Mouse (Mus musculus) stomach, embryonic 16.5 days (tissue): ENCODE measurements around the gene F11r. TPM values are rescaled to one million over a fixed set of nuclear protein-coding genes. Genes with fewer than 3 reads are reported as not detected.
A peak's percentile ranks its signal among the peaks of the same experiment; 100 is the strongest.
"Not testable (repeated sequence)": the region's sequence is repeated elsewhere in the genome, so short reads cannot be mapped to it uniquely, and the experiment has no call there.

Experiments
- ATAC-seq: fragments of 200-750 bp; cut with Nextera tagmentation; 2 replicates; pipeline ENCODE4 v1.8.0; 2017; ENCODE audit warnings: moderate number of reproducible peaks, moderate TSS enrichment; ENCODE audit not compliant: insufficient read depth, low FRiP score
- H3K27ac ChIP-seq: fragments of 300-500 bp; sonication (generic); 2 replicates; pipeline ENCODE4 v1.5.1; 2014; ENCODE audit warnings: low read length
- H3K27me3 ChIP-seq: fragments of 300-500 bp; sonication (generic); 2 replicates; pipeline ENCODE4 v1.6.1; 2014; ENCODE audit warnings: low read length, control low read depth, mixed read lengths; ENCODE audit not compliant: control insufficient read depth, insufficient read depth
- H3K36me3 ChIP-seq: fragments of 300-500 bp; sonication (generic); 2 replicates; pipeline ENCODE4 v1.6.1; 2014; ENCODE audit warnings: low read length; ENCODE audit not compliant: control insufficient read depth, insufficient read depth
- H3K4me1 ChIP-seq: fragments of 300-500 bp; sonication (generic); 2 replicates; pipeline ENCODE4 v1.6.1; 2014; ENCODE audit warnings: low read length, control low read depth, mixed read lengths; ENCODE audit not compliant: control insufficient read depth, insufficient read depth
- H3K4me2 ChIP-seq: fragments of 300-500 bp; sonication (generic); 2 replicates; pipeline ENCODE4 v1.6.1; 2014; ENCODE audit warnings: low read depth, low read length, mixed read lengths
- H3K4me3 ChIP-seq: fragments of 300-500 bp; sonication (generic); replicated peaks from 2 replicates; pipeline ENCODE4 v1.5.1; 2014; ENCODE audit warnings: mild to moderate bottlenecking, low read length
- H3K9ac ChIP-seq: fragments of 300-500 bp; sonication (generic); 2 replicates; pipeline ENCODE4 v1.6.1; 2014; ENCODE audit warnings: low read length
- H3K9me3 ChIP-seq: fragments of 300-500 bp; sonication (generic); replicated peaks from 2 replicates; pipeline ENCODE4 v1.6.1; 2016; ENCODE audit warnings: low read length, control low read depth; ENCODE audit not compliant: control insufficient read depth
- WGBS: fragments of 180-500 bp; shearing (Covaris S2); extraction: QIAGEN DNeasy Blood & Tissue Kit; methylation state at CpG from one replicate; pipeline ENCODE4 v1.1.7; 2014; 5-methylcytosine and 5-hydroxymethylcytosine counted together
- polyA plus RNA-seq: library from polyadenylated mRNA; unstranded; fragments of >200 nt; fragmentation: Nextera tagmentation; extraction: Ambion mirVana; gene quantifications from 2 replicates; pipeline ENCODE4 v1.2.1, GENCODE M21; 2015

Gene F11r
- polyA plus RNA-seq, 1 experiment from 2014 or later: 137 TPM

DNA sequence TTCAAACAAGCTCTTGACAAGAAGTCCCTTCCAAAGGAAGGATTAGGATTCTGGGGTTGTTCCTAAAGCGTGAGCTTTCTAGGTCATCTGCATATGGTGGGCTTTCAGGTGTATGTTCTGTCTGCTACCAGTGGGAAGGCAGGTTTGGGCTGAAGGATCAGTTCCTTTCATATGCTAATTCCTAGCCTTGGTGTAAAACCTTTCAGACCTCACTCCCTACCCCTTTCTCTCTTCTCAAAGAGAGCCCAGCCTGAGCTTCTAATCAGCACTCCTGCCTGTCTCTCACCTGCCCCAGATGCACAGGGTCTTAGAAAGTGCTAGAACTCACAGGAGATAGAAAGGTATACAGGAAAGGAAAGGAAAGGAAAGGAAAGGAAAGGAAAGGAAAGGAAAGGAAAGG is 34.1 kb downstream of the F11r start:
- H3K27me3 ChIP-seq: no peaks in the 10 kb centered on the region
- H3K9ac ChIP-seq: no peak overlapping the region
- H3K4me1 ChIP-seq: no peaks in the 10 kb centered on the region
- H3K27ac ChIP-seq: peak overlapping the region; percentile 25; the same call in 1 of the 2 replicates
- H3K4me3 ChIP-seq: no peak overlapping the region
- ATAC-seq: no peak
- WGBS: 70% methylated on average over 1 of the region's 1 CpGs
- H3K4me2 ChIP-seq: no peak overlapping the region
- no peaks in the 10 kb centered on the region for H3K9me3 ChIP-seq
- no peaks in the 10 kb centered on the region for H3K36me3 ChIP-seq

DNA sequence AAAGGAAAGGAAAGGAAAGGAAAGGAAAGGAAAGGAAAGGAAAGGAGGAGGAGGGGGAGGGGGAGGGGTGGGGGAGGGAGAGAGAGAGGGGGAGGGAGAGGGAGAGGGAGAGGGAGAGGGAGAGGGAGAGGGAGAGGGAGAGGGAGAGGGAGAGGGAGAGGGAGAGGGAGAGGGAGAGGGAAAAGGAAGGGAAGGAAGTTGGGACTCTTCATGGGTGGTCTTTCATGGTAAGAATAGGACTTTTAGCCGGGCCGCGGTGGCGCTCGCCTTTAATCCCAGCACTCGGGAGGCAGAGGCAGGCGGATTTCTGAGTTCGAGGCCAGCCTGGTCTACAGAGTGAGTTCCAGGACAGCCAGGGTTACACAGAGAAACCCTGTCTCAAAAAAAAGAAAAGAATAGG is 34.6 kb downstream of the F11r start:
- H3K4me1 ChIP-seq, H3K27me3 ChIP-seq, H3K9me3 ChIP-seq, H3K4me2 ChIP-seq, H3K4me3 ChIP-seq, ATAC-seq, H3K9ac ChIP-seq, H3K36me3 ChIP-seq, H3K27ac ChIP-seq: not testable (repeated sequence)
- WGBS: 88% methylated on average over 8 of the region's 8 CpGs

DNA sequence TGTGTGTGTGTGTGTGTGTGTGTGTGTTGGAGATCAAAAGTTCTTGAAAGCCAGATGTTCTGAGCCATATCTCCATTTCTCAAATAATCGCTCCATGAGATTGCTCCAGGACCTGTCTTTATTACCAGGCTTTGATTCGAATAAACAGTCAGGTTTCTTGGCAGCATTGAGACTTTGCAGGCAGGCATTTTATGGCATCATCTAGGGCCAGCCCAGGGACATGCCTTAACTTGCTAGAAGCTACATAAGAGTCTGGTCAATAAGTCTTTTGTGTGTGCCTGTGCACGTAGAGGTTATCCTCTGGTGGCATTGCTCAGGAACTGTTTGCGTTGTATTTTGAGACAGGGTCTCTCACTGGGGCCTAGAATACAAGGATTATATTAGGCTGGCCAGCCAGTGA is 36.2 kb downstream of the F11r start:
- no peaks in the 10 kb centered on the region for H3K27me3 ChIP-seq
- H3K4me1 ChIP-seq: no peaks in the 10 kb centered on the region
- no peak overlapping the region for H3K4me3 ChIP-seq
- 63% methylated on average over 4 of the region's 4 CpGs for WGBS
- no peaks in the 10 kb centered on the region for H3K9me3 ChIP-seq
- no peak overlapping the region for H3K9ac ChIP-seq
- H3K36me3 ChIP-seq: no peaks in the 10 kb centered on the region
- no peak overlapping the region for H3K4me2 ChIP-seq
- H3K27ac ChIP-seq: peak overlapping the region; percentile 26; the same call in 1 of the 2 replicates
- no peak for ATAC-seq

DNA sequence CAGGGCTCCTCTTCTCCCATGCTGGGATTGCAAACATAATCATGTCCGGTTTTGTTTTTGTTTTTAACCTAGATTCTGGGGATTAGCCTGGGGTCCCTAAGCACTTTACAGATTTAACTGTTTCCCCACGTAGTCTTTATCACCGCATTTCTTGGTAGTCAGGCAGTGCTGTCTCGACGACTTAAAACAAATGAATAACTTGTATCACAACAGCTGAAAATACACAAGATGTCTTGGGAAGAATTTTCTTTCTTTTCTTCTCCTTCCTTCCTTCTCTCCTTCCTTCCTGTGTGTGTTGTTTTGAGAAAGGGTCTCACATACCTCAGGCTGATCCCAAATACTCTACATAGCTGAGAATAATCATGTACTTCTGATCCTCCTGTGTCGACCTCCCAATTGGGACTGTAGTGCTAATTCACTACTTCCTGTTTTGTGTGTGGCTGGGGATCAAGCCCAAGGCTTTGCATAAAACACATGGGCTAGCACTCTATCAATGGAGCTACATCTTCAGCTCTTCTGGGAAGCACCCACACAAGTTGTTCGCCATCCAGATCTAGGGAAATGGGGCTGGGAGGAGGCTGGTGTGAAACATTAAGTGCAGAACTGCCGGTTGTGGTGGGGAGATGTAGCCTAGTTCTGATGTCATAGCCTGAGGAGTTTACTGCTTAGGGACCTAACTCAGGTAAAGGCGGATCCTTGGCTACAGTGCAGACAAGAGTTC is 36.7 kb downstream of the F11r start:
- WGBS: 62% methylated on average over 9 of the region's 9 CpGs
- Histone ChIP-seq H3K4me3 (no peak overlapping the region), H3K4me1 (no peaks in the 10 kb centered on the region), H3K27ac (peak overlapping the region; percentile 14; the same call in 1 of the 2 replicates), H3K4me2 (no peak overlapping the region), H3K9me3 (no peaks in the 10 kb centered on the region), H3K36me3 (no peaks in the 10 kb centered on the region), H3K27me3 (no peaks in the 10 kb centered on the region), H3K9ac (no peak overlapping the region)
- no peak for ATAC-seq

DNA sequence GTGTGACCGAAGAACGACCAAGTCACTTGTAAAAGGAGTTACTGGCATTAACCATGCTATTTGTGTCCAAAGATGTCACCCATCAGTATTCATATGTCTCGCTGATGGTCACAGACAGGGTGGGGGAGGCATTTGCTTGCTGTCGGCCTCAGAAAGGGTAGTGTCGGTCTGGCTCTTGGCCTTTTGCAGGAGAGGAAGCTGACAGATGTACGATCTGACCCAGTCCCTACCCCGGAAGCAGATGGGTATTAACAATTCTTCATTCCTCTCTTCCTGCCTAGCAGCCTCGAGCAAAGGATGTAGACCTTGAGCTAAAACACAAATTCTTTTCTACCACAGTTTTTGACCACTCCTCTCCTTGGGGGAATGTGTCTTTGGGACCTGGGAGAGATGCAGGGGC is 39.8 kb downstream of the F11r start:
- 70% methylated on average over 8 of the region's 8 CpGs for WGBS
- Histone ChIP-seq H3K36me3 (no peaks in the 10 kb centered on the region), H3K27me3 (no peaks in the 10 kb centered on the region), H3K4me1 (no peaks in the 10 kb centered on the region), H3K4me3 (no peak overlapping the region), H3K9me3 (no peaks in the 10 kb centered on the region), H3K27ac (peak overlapping the region; percentile 92), H3K4me2 (no peak overlapping the region), H3K9ac (no peak overlapping the region)
- ATAC-seq: no peak

DNA sequence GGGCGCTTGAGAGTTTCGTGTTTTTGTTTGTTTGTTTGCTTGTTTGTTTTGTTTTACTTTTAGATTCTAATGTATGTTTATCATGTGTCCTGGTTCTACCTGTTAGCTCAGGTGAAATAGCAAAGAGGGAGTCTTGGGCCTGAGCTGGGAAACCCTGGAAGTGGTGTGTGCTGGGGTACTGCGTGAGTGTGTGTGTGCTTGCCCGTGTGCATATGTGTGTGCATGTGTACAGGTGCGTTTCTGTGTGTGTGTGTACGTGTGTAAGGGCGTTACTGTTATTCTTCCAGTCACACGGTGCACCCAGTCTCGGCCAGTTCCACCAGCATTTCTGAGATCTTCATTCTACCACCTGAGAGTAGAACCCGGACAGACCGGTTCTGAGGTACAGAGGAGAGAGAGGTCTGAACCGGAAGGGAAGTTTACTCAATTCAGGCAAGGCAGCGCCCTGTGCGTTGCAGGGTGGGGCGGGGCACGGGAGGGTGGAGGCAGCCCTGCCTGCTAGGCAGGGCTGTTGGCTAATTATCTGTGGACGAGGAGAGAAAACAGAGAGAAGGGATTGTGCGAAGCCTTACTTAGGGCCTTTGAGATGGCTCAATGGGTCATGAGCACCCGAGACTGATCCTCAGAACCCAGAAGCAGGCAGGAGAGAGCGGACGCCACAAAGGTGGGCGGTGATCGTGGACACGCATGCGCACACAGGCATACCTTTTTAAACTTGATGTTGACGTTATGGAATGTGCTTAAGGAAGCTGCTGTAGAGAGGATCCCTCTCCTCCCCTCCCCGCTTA is 40.6 kb downstream of the F11r start:
- Histone ChIP-seq H3K4me3 (peak overlapping the region; percentile 41), H3K27ac (peak overlapping the region; percentile 92), H3K9me3 (peaks cover 2% of the 10 kb centered on the region; the same call in 1 of the 2 replicates), H3K27me3 (no peaks in the 10 kb centered on the region), H3K36me3 (no peaks in the 10 kb centered on the region), H3K4me2 (peak overlapping the region; percentile 52), H3K4me1 (no peaks in the 10 kb centered on the region), H3K9ac (peak overlapping the region; percentile 63; the same call in 1 of the 2 replicates)
- 50% methylated on average over 27 of the region's 27 CpGs for WGBS
- ATAC-seq: peak; percentile 95

DNA sequence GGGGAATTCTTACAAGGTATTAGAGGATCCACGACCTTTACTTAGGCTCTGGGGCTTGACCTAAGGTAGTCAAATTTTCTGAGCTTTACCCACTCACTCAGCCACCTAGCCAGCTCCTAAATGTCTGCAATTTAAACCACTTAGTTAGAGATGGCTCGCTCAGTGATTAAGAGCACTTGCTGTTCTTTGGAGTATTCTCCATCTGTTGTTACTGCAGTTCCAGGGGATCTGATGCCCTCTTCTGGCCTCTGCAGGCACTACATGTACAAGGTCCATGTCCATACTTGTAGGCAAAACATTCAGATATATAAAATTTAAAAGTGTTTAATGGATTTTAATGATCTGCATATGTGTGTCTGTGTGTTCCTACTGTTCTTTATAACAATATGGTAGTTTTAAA is 41.6 kb downstream of the F11r start:
- H3K9me3 ChIP-seq: peaks cover 5% of the 10 kb centered on the region; the same call in 1 of the 2 replicates
- no peak overlapping the region for H3K4me3 ChIP-seq
- H3K4me1 ChIP-seq: no peaks in the 10 kb centered on the region
- H3K27me3 ChIP-seq: no peaks in the 10 kb centered on the region
- peak overlapping the region; percentile 92; the same call in 1 of the 2 replicates for H3K27ac ChIP-seq
- 61% methylated on average over 2 of the region's 2 CpGs for WGBS
- H3K9ac ChIP-seq: no peak overlapping the region
- H3K4me2 ChIP-seq: no peak overlapping the region
- H3K36me3 ChIP-seq: no peaks in the 10 kb centered on the region
- ATAC-seq: no peak

DNA sequence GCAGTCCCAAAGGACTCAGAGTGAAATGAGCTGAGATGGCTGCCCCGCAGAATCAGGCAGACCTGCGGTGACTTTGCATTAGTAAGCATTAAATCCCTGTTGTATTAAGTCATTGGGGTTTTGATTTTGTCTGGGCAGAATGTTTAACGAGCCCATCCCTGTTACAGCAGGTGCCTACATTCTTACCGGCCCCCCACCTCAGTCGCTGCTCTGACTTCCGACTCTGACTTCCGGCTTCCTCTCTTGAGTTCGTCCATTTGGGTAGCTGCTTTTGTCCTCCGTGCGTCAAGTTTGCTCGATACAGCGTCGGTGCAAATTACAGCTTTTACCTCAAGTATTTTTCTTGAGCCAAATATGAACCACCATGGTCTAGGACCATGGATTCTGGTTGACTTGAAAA is 56.9 kb downstream of the F11r start:
- no peak for ATAC-seq
- H3K4me2 ChIP-seq: no peak overlapping the region
- WGBS: 92% methylated on average over 13 of the region's 13 CpGs
- H3K36me3 ChIP-seq: no peaks in the 10 kb centered on the region
- H3K27me3 ChIP-seq: no peaks in the 10 kb centered on the region
- 0 out of 2 replicates have a peak, but pooled peaks cover 3% of the 10 kb centered on the region for H3K4me1 ChIP-seq
- H3K27ac ChIP-seq: no peak overlapping the region
- no peak overlapping the region for H3K4me3 ChIP-seq
- H3K9ac ChIP-seq: no peak overlapping the region
- peaks cover 12% of the 10 kb centered on the region; the same call in 1 of the 2 replicates for H3K9me3 ChIP-seq

DNA sequence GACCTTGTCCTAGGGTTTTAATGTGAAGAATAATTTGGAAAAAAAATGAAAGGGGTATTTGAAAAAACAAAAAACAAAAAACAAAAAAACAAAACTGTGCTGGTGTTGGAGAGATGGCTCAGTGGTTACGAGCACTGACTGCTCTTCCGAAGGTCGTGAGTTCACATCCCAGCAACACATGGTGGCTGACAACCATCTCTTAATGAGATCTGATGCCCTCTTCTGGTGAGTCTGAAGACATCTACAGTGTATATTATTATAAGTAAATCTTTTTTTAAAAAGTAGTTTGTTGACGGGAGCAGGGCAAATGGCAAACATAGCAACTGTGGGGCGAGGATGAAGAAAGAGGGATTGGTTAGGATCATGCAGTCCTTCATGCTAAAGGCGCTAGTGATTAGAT is 58.0 kb downstream of the F11r start:
- H3K9ac ChIP-seq: no peak overlapping the region
- H3K4me2 ChIP-seq: no peak overlapping the region
- ATAC-seq: no peak
- H3K4me3 ChIP-seq: no peak overlapping the region
- no peaks in the 10 kb centered on the region for H3K36me3 ChIP-seq
- 87% methylated on average over 6 of the region's 6 CpGs for WGBS
- H3K9me3 ChIP-seq: peaks cover 7% of the 10 kb centered on the region; the same call in 1 of the 2 replicates
- H3K27ac ChIP-seq: no peak overlapping the region
- 0 out of 2 replicates have a peak, but pooled peaks cover 3% of the 10 kb centered on the region for H3K4me1 ChIP-seq
- no peaks in the 10 kb centered on the region for H3K27me3 ChIP-seq
